Mouse (Mus musculus) forebrain, embryonic 11.5 days (tissue): ENCODE measurements at regions not wholly inside any gene's neighbourhood (a gene's known extent, or its start where the extent isn't known, plus 50 kb on each side); places are given as distances from the start of the nearest gene placed in this dataset.

ENCODE experiments used
- ATAC-seq: fragments of 200-750 bp; cut with Nextera tagmentation; replicated peaks from 2 replicates; pipeline ENCODE4 v1.8.0; 2017; ENCODE audit warnings: moderate TSS enrichment; ENCODE audit not compliant: low FRiP score
- DNase-seq: peaks from one replicate; pipeline ENCODE4 v3.0.0-alpha.2; 2017; ENCODE audit warnings: low spot score
- H3K27ac ChIP-seq: fragments of 300-500 bp; sonication (generic); 2 replicates; pipeline ENCODE4 v1.5.1; 2014; ENCODE audit warnings: low read depth, low read length
- H3K27me3 ChIP-seq: fragments of 300-500 bp; sonication (generic); 2 replicates; pipeline ENCODE4 v1.6.1; 2014; ENCODE audit warnings: mild to moderate bottlenecking, low read length, mixed read lengths; ENCODE audit not compliant: control insufficient read depth, insufficient read depth
- H3K36me3 ChIP-seq: fragments of 300-500 bp; sonication (generic); 2 replicates; pipeline ENCODE4 v1.6.1; 2014; ENCODE audit warnings: mild to moderate bottlenecking, low read length, moderate library complexity, mixed read lengths; ENCODE audit not compliant: control insufficient read depth, insufficient read depth
- H3K4me1 ChIP-seq: fragments of 300-500 bp; sonication (generic); replicated peaks from 2 replicates; pipeline ENCODE4 v1.6.1; 2014; ENCODE audit warnings: low read length, mixed read lengths; ENCODE audit not compliant: control insufficient read depth, insufficient read depth
- H3K4me2 ChIP-seq: fragments of 300-500 bp; sonication (generic); 2 replicates; pipeline ENCODE4 v1.6.1; 2014; ENCODE audit warnings: low read depth, mild to moderate bottlenecking, low read length, moderate library complexity, mixed read lengths; ENCODE audit not compliant: severe bottlenecking
- H3K4me3 ChIP-seq: fragments of 300-500 bp; sonication (generic); 2 replicates; pipeline ENCODE4 v1.5.1; 2014; ENCODE audit warnings: low read depth, low read length
- H3K9ac ChIP-seq: fragments of 300-500 bp; sonication (generic); 2 replicates; pipeline ENCODE4 v1.6.1; 2014; ENCODE audit warnings: low read length
- H3K9me3 ChIP-seq: fragments of 300-500 bp; sonication (generic); 2 replicates; pipeline ENCODE4 v1.6.1; 2016; ENCODE audit warnings: low read length, mixed read lengths; ENCODE audit not compliant: control insufficient read depth
- WGBS: fragments of 180-500 bp; shearing (Covaris S2); extraction: QIAGEN DNeasy Blood & Tissue Kit; methylation state at CpG from one replicate; pipeline ENCODE4 v1.1.7; 2014; 5-methylcytosine and 5-hydroxymethylcytosine counted together

GRCm38 (mm10) chr2:11853210-11853973 is 75.7 kb downstream of the Ankrd16 start:
- Histone ChIP-seq H3K9ac (no peak overlapping the region), H3K4me3 (no peak overlapping the region), H3K27me3 (no peaks in the 10 kb centered on the region), H3K36me3 (no peaks in the 10 kb centered on the region), H3K4me2 (no peak overlapping the region), H3K9me3 (no peaks in the 10 kb centered on the region), H3K4me1 (no peaks in the 10 kb centered on the region), H3K27ac (no peak overlapping the region)
- WGBS = 47% methylated on average over 2 of the region's 2 CpGs
- DNase-seq (peak; percentile 49), ATAC-seq (peak; percentile 78)

- ATAC-seq (no peak), DNase-seq (no peak)
- no peak overlapping the region for H3K27ac ChIP-seq
- no peaks in the 10 kb centered on the region for H3K27me3 ChIP-seq
- no peak overlapping the region for H3K9ac ChIP-seq
- H3K9me3 ChIP-seq = no peaks in the 10 kb centered on the region
- H3K36me3 ChIP-seq = no peaks in the 10 kb centered on the region
- no peak overlapping the region for H3K4me2 ChIP-seq
- WGBS = 56% methylated on average over 2 of the region's 2 CpGs
- no peak overlapping the region for H3K4me3 ChIP-seq
- H3K4me1 ChIP-seq = no peaks in the 10 kb centered on the region
Observed at GRCm38 (mm10) chr2:11869983-11870382, 92.3 kb downstream of the Ankrd16 start.

GRCm38 (mm10) chr2:11880005-11880404 is 102.3 kb downstream of the Ankrd16 start:
- no peak overlapping the region for H3K4me2 ChIP-seq
- WGBS = 46% methylated on average over 1 of the region's 1 CpGs
- DNase-seq = no peak

GRCm38 (mm10) chr2:11894792-11895568 is 117.3 kb downstream of the Ankrd16 start:
- Histone ChIP-seq H3K9me3 (no peaks in the 10 kb centered on the region), H3K4me3 (no peak overlapping the region), H3K27ac (no peak overlapping the region), H3K27me3 (no peaks in the 10 kb centered on the region), H3K4me2 (no peak overlapping the region), H3K4me1 (no peaks in the 10 kb centered on the region), H3K36me3 (no peaks in the 10 kb centered on the region), H3K9ac (no peak overlapping the region)
- 79% methylated on average over 7 of the region's 7 CpGs for WGBS
- ATAC-seq (no peak), DNase-seq (no peak)

More at GRCm38 (mm10) chr2:11880005-11880404, 102.3 kb downstream of the Ankrd16 start:
- Histone ChIP-seq H3K9ac (no peak overlapping the region), H3K9me3 (no peaks in the 10 kb centered on the region), H3K27ac (no peak overlapping the region), H3K36me3 (no peaks in the 10 kb centered on the region), H3K4me1 (no peaks in the 10 kb centered on the region), H3K4me3 (no peak overlapping the region), H3K27me3 (no peaks in the 10 kb centered on the region)
- no peak for ATAC-seq

- H3K4me1 ChIP-seq = no peaks in the 10 kb centered on the region
- WGBS = 89% methylated on average over 11 of the region's 11 CpGs
- H3K9me3 ChIP-seq = no peaks in the 10 kb centered on the region
- no peak for ATAC-seq
- no peaks in the 10 kb centered on the region for H3K27me3 ChIP-seq
- no peak overlapping the region for H3K4me3 ChIP-seq
- no peak overlapping the region for H3K4me2 ChIP-seq
- H3K27ac ChIP-seq = no peak overlapping the region
- no peak overlapping the region for H3K9ac ChIP-seq
- DNase-seq = no peak
- no peaks in the 10 kb centered on the region for H3K36me3 ChIP-seq
Observed at GRCm38 (mm10) chr2:11899698-11900660, 122.3 kb downstream of the Ankrd16 start.

GRCm38 (mm10) chr2:11914782-11915181 is 137.1 kb downstream of the Ankrd16 start:
- H3K4me3 ChIP-seq = no peak overlapping the region
- DNase-seq (no peak), ATAC-seq (no peak)
- WGBS = 80% methylated on average over 1 of the region's 1 CpGs
- H3K36me3 ChIP-seq = no peaks in the 10 kb centered on the region
- no peak overlapping the region for H3K4me2 ChIP-seq
- H3K27ac ChIP-seq = no peak overlapping the region
- H3K9ac ChIP-seq = no peak overlapping the region
- no peaks in the 10 kb centered on the region for H3K27me3 ChIP-seq
- no peaks in the 10 kb centered on the region for H3K4me1 ChIP-seq
- no peaks in the 10 kb centered on the region for H3K9me3 ChIP-seq

- Histone ChIP-seq H3K4me3 (no peak overlapping the region), H3K27me3 (no peaks in the 10 kb centered on the region), H3K9ac (no peak overlapping the region), H3K36me3 (no peaks in the 10 kb centered on the region), H3K4me1 (no peaks in the 10 kb centered on the region), H3K27ac (no peak overlapping the region), H3K9me3 (no peaks in the 10 kb centered on the region), H3K4me2 (no peak overlapping the region)
- ATAC-seq (no peak), DNase-seq (no peak)
Observed at GRCm38 (mm10) chr2:11917373-11917772, 139.7 kb downstream of the Ankrd16 start.

GRCm38 (mm10) chr2:11918070-11918469 is 140.4 kb downstream of the Ankrd16 start:
- H3K36me3 ChIP-seq = no peaks in the 10 kb centered on the region
- no peak overlapping the region for H3K9ac ChIP-seq
- DNase-seq (no peak), ATAC-seq (no peak)
- no peak overlapping the region for H3K4me2 ChIP-seq
- H3K4me1 ChIP-seq = no peaks in the 10 kb centered on the region
- no peaks in the 10 kb centered on the region for H3K9me3 ChIP-seq
- H3K4me3 ChIP-seq = no peak overlapping the region
- H3K27me3 ChIP-seq = no peaks in the 10 kb centered on the region
- 81% methylated on average over 5 of the region's 5 CpGs for whole genome bisulfite sequencing
- no peak overlapping the region for H3K27ac ChIP-seq
